Mouse (Mus musculus): ENCODE data around the gene Lrfn3.

The Lrfn3 gene

GRCm38 (mm10) chr7:30310136-30310535, 52.4 kb downstream of the Lrfn3 start:
- DNase-seq (ENCODE audit: low spot score), result no peak

GRCm38 (mm10) chr7:30309395-30310129, 53.0 kb downstream of the Lrfn3 start:
- DNase-seq (ENCODE audit: low spot score), result no peak

DNA sequence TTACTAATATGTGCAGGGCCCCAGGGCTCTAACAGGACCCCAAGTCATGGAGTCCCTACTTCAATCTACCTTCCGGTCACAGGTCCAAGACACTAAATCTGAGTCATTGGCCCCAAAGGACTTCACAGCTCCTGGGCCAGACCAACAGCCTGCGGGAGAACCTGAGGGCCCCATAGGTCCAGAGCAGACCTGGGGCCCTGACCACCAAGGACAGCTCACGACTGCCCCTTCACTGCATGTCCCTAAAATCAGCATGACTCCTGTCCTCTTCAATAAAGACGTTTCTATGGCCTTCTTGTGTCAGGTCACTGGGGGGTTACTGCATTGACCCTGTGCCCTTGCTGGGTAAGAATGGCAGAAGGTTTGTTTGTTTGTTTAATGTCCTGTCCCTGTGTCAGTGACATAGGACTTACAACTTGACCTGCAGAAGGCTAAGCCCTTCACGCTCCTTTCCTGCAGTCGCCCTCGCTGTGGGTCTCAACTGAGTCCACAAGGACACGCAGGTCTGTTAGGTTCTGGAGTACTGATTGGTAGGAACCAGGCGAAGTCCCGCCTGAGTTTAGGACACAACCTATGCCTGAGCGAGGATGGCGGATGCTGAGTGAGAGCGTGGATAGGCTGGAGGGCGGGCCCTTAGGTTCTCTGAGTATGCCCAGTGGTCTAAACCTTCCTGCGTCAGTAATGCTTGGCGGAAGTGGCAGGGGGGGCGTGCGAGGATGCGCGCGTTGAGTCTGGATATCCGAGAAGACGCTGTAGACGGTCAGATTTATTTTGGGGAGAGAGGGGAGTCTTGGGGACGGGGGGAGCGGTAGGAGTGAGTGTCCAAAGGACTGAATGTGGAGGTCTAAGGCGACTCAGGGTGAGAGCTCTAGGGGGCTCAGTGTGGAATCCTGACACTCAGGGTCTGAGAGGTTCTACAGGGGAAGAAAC, 54.2 kb downstream of the Lrfn3 start, which contains the start of gene Alkbh6:
Alkbh6 (plus strand) TSS at position 642 of the 930 bp plus-strand sequence.
- DNase-seq (ENCODE audit: low spot score), result peak; percentile 69

- DNase-seq (ENCODE audit: low spot score), result no peak
These were observed 56.3 kb downstream of the Lrfn3 start for GRCm38 (mm10) chr7:30306083-30306779.

Measured in ovary, postnatal 10 days (tissue).